Mouse (Mus musculus) heart, postnatal 10 days (tissue): ENCODE results near the gene Ndufa6. TPM values are rescaled to one million over a fixed set of nuclear protein-coding genes. Genes with fewer than 3 reads are reported as not detected.
"Not testable (repeated sequence)": the region's sequence is repeated elsewhere in the genome, so short reads cannot be mapped to it uniquely, and the experiment has no call there.

Experiments
- DNase-seq, 2 experiments: peaks; one replicate each; pipeline ENCODE4 v3.0.0; 2021
- intact Hi-C: fragments of 180-260 bp; cut with DNase I; formaldehyde crosslinking; loops from one replicate; pipeline ENCODE4 v1.15.1; 2025
- total RNA-seq, 2 experiments: library from RNA; stranded (reverse); gene quantifications; 2 replicates each; pipeline ENCODE4 v1.2.3; 2021

Ndufa6 gene
- 100 to 1,000 TPM; 525 to 549 TPM for total RNA-seq

DNA sequence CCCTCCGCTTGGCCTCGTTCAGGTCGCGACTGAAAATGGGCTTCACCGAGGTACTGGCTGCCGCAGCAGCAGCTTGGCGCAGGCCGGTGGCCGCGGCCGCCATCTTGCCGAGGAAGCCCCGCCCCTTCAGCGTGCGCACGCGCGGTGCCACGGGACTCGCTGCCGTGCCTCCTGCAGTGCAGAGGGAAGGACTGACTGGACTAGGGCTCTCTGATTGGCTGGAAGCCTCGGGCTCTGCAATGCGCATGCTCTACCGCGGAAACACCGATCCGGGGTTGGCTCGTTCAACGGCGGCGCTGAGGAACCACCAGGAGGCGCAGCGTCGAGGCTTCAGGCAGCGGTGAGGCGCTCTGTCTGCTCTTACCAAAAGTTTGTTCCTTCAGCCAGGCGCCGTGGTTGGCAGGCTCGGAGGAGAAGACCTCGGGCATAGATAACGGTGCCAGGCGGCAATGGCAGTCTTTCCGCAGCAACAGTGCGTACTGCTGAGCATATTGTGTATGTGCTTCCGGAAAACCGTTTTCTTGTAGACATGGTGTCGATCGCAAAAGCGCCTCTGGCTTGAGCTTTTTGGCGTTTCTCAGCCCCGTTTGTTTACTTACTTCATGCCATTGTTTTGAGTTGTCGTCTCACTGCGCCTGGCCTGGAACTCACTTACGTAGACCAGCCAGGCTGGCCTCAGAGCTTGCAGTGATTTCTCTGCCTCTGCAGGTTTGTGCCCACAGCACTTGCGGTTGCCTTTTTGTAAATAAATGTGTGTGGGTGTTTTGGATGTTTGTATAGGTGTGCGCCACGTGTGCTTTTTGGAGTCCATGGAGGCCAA lies at the start of gene Ndufa6:
Ndufa6 (minus strand) TSS at position 197 of the 820 bp plus-strand sequence.
- intact Hi-C loops = loop anchor here (1.0 to 5.0 kb wide), 3 partner anchors 22 to 82 kb away; partner anchors contain the start of gene Sept3
- DNase-seq = peak; percentile 98

DNA sequence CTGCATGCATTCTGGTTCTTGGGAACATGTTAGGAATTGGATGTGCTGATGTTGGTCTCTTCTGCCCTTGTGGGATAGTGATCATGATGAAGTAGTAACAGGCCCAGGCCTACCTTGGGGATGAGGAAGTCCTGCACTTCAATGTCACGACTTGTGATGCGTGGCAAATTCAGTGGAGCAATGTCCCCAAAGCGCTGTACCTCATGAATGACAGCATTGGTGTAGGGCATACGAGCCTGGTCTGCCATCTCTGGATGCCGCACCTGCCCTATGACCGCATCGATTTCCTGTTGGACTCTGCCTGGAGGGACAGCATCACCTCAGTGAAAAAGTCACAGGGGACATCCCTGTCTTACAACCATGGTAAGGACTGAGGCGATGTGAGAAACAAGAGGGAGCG lies 49.5 kb upstream of the Ndufa6 start:
- DNase-seq = no peak
- intact Hi-C loops = no loop called here

DNA sequence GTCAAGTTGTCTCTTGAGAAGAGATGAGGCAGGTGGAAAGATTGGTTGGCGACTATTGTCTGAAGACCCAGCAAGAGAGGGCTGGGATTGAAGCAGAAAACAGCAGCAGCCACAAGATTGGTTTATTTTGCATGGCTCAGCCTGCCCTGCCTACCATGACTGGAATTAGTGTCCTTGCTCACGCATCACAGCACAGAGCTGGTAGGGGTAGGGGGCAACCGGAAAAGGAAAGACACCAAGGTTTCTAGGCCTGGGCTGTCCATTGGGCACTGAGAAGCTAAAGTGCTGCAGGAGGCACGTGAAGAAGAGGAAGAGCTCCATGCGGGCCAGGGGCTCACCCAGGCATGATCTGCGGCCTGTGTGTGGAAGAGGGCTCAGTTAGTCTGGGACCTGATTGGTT lies 48.6 kb upstream of the Ndufa6 start:
- no peak for DNase-seq
- intact Hi-C loops = no loop called here

DNA sequence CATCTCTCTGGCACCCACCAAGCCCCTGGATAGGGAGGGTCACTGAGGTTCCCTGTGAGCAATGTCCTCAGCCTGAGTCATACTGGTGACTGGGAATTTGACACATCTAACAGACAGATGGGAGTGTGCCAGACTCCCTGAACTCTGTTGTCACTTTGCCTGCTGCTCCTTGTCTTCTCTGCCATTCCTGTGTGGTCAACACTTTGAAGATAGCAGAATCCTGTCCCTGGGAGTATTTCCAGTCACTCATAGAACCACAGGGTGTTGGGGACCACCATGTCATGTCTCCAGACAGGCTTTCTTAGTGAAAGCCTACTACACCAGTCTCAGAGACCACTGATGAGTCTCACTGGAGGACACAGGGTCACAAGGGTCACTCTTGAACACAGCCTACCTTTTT lies 48.0 kb upstream of the Ndufa6 start:
- DNase-seq = no peak
- intact Hi-C loops = no loop called here

DNA sequence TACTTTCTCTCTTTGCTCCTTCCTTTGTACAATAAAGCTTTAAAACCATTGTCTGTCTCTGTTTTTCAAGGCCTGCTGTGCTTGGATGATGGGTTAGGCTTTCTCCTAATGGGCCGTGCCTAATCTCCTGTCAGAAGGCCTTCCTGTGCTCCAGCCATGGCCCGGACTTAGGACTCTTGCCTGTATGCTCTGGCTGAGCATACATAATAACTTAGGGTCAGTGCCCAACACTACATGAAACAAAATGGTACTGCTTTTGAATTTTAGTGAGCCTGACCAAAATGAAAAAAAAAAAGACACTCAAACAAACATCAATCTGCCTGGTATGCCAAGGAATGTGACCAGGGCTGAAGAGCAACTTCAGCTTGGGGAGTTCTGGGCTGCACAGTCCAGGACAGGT lies 47.4 kb upstream of the Ndufa6 start:
- intact Hi-C loops = no loop called here
- DNase-seq = no peak

DNA sequence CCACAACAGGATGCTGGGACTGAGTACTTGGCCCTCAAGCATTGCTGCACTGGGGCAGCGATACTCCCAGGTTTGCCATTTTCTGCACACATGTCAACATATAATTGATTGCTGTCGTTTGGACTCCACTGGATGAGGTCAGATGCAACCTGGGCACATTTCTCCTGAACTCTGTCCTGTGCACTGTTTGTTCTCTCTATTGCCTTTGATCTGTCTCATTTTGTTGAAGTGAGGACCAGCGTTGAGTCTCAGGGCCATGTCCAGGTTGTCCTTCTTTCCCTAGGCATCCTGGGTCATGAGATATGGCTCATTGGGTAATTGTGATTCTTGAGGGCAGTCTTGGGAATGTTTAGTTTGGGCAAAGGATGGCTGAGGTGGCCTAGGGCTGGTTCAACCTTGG lies 41.8 kb upstream of the Ndufa6 start:
- DNase-seq, intact Hi-C loops: not testable (repeated sequence)

DNA sequence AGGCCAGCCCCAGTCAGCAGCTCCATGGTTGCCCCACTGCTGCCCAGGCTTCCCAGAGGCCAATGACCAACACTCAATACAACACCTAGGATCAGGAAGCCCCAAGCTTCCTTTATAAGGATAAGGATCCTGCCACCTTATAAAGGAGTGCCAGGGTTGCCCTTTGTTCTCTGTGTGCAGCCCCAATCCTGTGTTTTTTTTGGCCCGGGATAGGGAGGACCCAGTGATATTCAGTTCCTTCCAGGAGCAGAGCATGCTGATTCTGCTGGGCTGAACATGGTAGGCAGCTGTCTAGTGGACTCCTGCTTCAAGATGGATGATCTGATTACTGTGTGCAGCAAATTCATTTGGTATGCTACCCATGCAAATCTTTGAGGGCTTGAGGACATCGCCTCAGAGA lies 39.8 kb upstream of the Ndufa6 start, which contains the start of gene Cyp2d11:
Cyp2d11 (minus strand) TSS at position 101 of the 400 bp plus-strand sequence.
- DNase-seq, intact Hi-C loops: not testable (repeated sequence)

DNA sequence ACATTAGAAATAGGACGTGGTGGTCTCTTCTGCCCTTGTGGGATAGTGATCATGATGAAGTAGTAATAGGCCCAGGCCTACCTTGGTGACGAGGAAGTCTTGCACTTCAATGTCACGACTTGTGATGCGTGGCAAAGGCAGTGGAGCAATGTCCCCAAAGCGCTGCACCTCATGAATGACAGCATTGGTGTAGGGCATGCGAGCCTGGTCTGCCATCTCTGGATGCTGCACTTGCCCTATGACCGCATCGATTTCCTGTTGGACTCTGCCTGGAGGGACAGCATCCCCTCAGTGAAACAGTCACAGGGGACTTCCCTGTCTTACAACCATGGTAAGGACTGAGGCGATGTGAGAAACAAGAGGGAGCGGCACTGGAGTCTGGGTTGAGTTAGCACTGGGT lies 35.8 kb upstream of the Ndufa6 start:
- DNase-seq = not testable (repeated sequence)

DNA sequence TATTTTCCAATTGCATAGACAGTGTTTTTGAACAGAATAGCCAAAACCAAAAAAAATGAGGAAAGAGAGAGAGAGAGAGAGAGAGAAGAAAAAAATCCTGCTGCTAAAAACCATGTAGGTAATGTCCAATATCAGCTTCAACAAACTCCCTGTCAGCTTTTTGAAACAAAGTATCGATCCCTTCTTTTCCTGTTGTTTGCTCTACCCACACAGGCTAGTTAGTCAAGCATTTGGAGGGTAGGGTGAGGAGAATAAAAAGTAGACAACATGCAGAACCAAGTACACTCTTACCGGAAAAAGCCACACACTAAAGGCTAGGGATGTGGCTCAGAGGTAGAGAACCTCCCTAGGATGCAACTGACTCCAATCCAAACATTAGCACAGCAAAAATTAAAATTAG lies 31.6 kb upstream of the Ndufa6 start:
- intact Hi-C loops = no loop called here
- no peak for DNase-seq

More for the DNA sequence above, 35.8 kb upstream of the Ndufa6 start:
- intact Hi-C loops = not testable (repeated sequence)

DNA sequence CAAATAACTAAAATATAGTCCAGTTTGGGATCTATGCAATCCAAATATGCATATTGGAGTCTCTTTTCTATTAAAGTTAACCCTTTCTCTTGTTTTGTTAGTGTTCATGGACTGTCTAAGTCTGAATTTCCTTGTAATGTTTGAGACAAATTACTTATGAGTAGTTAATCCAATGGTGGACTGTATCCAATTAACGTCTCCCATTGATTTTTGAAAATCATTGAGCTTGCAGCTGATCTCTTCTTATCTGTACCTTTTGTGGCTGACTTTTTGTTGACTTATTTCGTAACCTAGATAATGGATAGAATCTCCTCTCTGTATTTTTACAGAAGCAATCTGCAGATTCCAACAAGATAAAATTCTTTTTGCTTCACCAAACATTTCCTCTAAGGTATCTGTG lies 28.3 kb upstream of the Ndufa6 start:
- intact Hi-C loops = no loop called here
- no peak for DNase-seq

DNA sequence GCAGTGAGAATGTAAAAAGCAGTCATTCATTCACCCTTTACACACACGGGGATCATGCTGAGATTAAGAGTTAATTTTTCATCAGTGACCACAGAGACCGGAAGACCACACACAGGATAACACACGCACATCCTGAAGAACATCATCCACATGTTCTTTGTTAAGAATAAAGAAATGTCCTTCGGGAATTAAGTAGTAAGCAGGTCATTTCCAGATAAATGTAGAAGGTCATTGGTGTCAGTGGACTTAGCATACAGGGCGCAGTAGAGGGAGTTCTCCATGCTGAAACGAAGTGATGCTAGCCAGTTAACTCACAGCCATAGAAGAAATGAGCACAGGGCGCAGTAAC lies 26.6 kb upstream of the Ndufa6 start:
- intact Hi-C loops = loop anchor here (2.0 kb wide), 1 partner anchor 36 kb away; no protein-coding TSS in a partner anchor
- no peak for DNase-seq

DNA sequence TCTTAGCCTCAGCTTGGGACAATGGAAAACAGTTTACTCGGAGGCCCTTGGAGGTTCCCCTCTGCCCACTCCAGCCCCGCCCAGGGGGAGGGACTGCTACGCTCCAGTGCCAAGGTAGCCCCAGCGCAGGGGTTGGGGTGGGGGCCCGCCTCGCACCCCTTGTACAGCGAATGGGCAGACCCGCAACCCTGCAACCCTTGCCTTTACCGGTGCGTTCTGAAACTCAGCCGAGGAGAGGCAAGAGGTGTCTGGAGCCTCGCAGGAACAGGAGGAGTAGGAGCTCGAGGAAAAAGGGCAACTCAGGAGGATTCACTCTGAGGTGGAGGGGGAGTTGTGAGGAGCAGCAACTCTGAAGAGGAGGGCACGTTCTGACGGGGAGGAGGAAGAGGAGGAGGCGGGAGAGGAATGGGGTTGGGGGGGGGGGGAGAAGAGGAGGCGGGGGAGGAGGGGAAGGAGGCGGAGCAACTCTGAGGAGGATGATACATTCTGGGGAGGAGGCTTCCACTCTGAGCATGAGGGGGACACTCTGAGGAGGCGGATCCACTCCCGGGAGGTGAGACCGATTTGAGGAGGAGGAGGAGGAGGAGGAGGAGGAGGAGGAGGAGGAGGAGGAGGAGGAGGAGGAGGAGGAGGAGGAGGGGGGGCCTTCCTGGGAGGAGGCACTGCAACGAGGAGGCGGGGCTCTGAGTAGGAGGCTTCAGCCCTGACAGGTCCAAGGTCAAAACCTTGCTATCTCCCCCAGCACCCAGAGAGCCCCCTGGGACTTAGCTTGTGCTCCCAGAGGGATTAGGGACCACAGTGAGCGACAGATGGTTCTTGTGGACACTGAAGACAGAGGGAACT lies 26.0 kb upstream of the Ndufa6 start, which contains the start of gene Cyp2d22:
Cyp2d22 (minus strand) TSS at position 390 of the 843 bp plus-strand sequence.
- DNase-seq = peak; percentile 64 to 68
- intact Hi-C loops = loop anchor here (2.0 kb wide), 1 partner anchor 37 kb away; no protein-coding TSS in a partner anchor

DNA sequence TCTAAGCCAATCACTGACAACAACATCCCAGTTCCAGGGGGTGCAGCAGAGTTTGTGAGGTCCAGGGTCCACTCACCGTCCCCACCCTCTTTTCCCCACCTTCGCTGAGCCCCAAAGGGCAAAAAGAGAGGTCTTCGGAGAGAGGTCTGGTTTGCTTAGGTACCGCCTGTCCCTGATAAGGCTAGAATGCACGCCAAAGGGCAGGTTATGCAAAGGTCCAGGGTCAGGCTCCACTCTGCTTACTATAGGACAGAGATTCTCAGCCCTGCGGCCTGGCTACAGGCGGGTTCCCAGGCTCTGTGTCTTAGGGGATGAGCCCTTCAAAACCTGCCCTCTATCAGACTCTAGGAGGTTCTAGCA lies 25.4 kb upstream of the Ndufa6 start:
- intact Hi-C loops = no loop called here
- no peak for DNase-seq

DNA sequence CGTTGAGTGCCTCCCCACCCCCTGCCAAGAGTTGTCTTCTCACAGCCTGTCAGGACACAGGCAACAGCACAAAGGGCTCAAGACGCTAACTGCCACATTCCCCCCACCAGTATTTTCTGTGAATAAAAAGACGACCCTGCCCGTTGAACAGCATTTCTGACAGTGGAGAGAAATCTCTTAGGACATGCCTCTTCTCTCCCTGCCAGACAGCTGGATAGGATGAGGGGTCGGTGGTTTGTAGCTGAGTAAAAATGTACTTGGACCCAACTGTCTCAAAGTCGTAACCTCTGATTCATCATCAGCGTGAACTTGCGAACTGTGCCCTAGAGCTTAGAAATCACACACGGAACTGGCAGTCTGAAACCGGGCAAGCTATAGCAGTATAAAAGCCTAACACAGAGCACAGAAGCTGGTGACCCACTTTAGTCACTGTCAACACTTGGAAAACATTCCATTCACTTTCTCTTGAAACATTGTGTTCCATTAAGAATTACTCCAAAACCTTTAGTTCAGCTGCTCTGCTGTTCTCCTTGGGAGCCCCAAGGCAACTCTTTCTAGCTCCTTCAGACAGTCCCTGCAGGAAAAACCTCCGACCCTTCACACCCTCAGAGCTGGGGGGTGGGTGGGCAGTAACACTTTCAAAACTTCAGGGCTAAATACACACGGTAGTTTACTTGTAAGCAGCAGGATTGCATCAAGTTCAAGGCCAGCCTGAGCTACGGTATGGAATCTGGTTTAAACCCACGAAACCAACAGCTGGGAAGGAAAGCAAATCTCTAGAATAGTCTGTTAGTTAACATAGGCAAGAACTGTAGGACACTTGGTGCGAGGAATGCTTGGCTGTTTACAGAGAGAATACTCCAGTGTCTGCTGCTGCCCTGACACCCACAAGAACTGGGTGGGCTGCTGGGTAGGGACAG lies 24.4 kb upstream of the Ndufa6 start:
- DNase-seq = peak in 1 of 2 experiments; percentile 39
- intact Hi-C loops = no loop called here

DNA sequence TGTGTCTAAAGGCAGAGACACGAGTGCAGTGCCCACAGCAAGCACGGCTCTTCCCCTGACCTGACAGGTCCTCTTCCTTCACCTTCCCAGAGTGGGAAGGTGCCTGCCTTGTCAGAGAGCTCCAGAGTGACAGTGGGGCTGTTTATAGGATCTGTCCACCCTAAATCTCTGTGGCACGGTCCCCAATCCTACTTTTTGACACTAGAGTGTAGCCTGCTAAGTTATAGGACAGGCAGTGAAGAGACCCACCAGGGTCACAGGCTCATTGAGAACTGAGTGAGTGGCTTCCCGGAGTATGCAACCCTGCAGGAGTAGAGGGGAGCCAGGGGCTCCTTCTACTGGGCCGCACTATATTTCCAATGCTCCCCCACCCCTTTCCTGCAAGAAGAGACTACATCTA lies 23.6 kb upstream of the Ndufa6 start:
- peak in 1 of 2 experiments; percentile 14 for DNase-seq
- intact Hi-C loops = loop anchor here (2.0 kb wide), 1 partner anchor 23 kb away; the partner anchor contains the start of gene Ndufa6

DNA sequence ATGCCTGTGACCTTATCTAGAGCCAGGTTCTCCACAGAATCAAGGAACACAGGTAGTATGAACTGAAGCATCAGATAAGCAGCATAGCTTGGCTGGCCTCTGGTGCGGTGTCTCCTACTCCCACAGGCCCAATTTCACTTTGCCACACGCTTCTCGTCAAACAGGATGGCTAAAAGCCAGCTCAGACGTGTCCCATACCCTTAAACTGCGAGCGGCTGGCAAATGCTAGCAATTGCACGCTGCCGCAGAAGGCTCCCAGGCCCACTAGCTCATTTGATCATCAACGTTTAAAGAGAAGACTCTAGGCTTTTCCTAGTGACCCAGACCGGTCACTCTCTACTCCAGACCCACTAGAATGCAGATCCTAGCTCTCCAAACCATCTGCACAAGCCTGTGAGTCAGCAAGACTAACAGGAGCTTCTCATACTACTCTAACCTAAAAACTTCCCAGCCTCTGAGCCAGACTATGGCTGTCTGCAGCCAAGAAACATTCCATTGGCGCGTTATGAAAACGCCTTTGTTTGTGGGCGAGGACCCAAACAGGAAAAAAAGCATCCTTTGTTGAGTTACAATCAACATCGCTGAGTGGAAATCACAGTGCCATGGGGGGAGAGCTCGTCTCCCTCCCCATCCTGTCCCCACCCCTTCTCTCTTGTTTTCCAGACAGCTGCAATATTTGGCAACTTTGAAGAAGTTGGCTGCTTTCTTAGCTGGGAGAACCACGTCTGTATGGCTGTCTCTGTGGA lies 22.4 kb upstream of the Ndufa6 start:
- intact Hi-C loops = loop anchor here (2.0 kb wide), 1 partner anchor 22 kb away; the partner anchor contains the start of gene Ndufa6
- peak; percentile 86 to 89 for DNase-seq

DNA sequence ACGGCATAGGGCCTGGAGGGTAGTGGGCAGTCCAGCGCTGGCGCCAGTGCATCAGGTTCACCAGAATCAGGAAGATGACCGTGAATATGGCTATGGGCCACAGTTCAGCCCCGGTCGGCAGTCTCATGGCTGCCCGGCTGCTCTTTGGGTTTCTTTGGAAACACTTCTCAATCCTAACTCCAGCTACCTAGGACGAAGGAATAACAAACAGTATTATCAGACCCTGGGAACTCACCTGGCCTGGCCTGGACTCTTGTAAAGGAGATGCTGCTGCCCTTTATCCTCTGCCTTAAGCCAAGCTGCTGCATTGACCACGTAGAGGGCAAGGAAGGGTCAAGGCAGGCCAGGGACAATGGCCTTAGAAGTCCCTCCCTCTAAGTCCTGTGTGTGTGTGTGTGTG lies 21.7 kb upstream of the Ndufa6 start:
- no peak for DNase-seq
- intact Hi-C loops = loop anchor here (2.0 kb wide), 1 partner anchor 21 kb away; the partner anchor contains the start of gene Ndufa6

DNA sequence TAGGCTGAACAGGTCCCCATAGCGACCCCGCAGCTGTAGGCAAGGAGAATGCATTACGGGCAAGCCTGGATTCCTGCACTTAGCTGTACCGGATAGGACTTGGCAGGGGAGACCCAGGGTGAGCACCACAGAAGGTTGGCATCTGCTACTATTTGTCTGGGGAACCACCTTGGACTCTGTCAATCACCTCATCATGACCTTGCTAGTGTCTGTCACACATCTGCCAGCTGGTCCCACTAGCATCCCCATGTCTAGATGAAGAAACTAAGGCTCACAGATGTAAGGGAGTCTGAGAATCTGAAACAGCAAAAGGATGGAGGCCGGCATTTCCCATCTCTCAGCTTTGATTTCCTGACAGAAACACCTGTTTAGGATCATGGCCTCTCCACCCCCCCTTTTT lies 20.3 kb upstream of the Ndufa6 start:
- DNase-seq = no peak
- intact Hi-C loops = no loop called here

DNA sequence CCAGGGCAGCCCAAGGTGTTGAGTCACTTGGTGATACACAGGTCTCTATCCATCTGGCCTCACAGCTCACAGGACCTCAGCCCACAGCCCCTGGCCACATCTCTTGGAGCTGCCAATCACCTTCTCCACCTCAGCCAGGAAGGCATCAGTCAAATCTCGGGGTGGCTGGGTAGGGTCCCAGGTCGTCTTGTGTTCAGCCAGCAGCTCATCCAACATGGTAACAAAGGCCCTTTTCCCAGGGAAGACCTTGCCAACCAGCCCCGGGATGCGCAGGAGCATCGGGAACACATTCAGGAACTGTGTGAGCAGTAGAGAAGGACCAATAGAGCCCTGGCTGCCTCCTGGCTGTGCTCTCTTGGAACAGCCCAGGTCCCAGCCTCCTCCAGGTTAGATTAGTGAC lies 18.9 kb upstream of the Ndufa6 start:
- DNase-seq = no peak
- intact Hi-C loops = no loop called here
